Mouse (Mus musculus) forebrain, embryonic 15.5 days (tissue): ENCODE measurements around the gene Gtdc1. TPM values are rescaled to one million over a fixed set of nuclear protein-coding genes. Genes with fewer than 3 reads are reported as not detected.

ENCODE experiments used
- ATAC-seq: fragments of 200-750 bp; cut with Nextera tagmentation; replicated peaks from 2 replicates; pipeline ENCODE4 v1.8.0; 2017; ENCODE audit warnings: mild to moderate bottlenecking, moderate TSS enrichment, moderate library complexity
- H3K27ac ChIP-seq: fragments of 300-500 bp; sonication (generic); replicated peaks from 2 replicates; pipeline ENCODE4 v1.5.1; 2015; ENCODE audit warnings: mild to moderate bottlenecking, inconsistent platforms
- H3K27me3 ChIP-seq: fragments of 300-500 bp; sonication (generic); 2 replicates; pipeline ENCODE4 v1.6.1; 2015; ENCODE audit warnings: inconsistent platforms
- H3K36me3 ChIP-seq: fragments of 300-500 bp; sonication (generic); 2 replicates; pipeline ENCODE4 v1.6.1; 2015; ENCODE audit warnings: mild to moderate bottlenecking, inconsistent platforms
- H3K4me1 ChIP-seq: fragments of 300-500 bp; sonication (generic); 2 replicates; pipeline ENCODE4 v1.6.1; 2015; ENCODE audit warnings: inconsistent platforms
- H3K4me2 ChIP-seq: fragments of 300-500 bp; sonication (generic); replicated peaks from 2 replicates; pipeline ENCODE4 v1.6.1; 2015; ENCODE audit warnings: mild to moderate bottlenecking, inconsistent platforms
- H3K4me3 ChIP-seq: fragments of 300-500 bp; sonication (generic); 2 replicates; pipeline ENCODE4 v1.5.1; 2015; ENCODE audit warnings: mild to moderate bottlenecking, inconsistent platforms
- H3K9ac ChIP-seq: fragments of 300-500 bp; sonication (generic); replicated peaks from 2 replicates; pipeline ENCODE4 v1.6.1; 2015; ENCODE audit warnings: mild to moderate bottlenecking, inconsistent platforms
- H3K9me3 ChIP-seq: fragments of 300-500 bp; sonication (generic); 2 replicates; pipeline ENCODE4 v1.6.1; 2016; ENCODE audit warnings: inconsistent platforms
- WGBS: fragments of 180-500 bp; shearing (Covaris S2); methylation state at CpG from one replicate; pipeline ENCODE4 v1.1.7; 2015; ENCODE audit warnings: mixed read lengths; 5-methylcytosine and 5-hydroxymethylcytosine counted together
- polyA plus RNA-seq: library from polyadenylated mRNA; unstranded; fragments of >200 nt; fragmentation: Nextera tagmentation; extraction: Ambion mirVana; gene quantifications from 2 replicates; pipeline ENCODE4 v1.2.1, GENCODE M21; 2015

The Gtdc1 gene
- polyA plus RNA-seq, 1 experiment from 2014 or later: 35.9 TPM

GRCm38 (mm10) chr2:44920471-44920870 lies 7.0 kb downstream of the Gtdc1 start:
- WGBS: 89% methylated on average over 3 of the region's 3 CpGs
- Histone ChIP-seq H3K9ac (no peak overlapping the region), H3K36me3 (no peaks in the 10 kb centered on the region), H3K27me3 (no peaks in the 10 kb centered on the region), H3K4me1 (peaks cover under 1% of the 10 kb centered on the region), H3K9me3 (no peaks in the 10 kb centered on the region), H3K4me3 (no peak overlapping the region), H3K27ac (no peak overlapping the region), H3K4me2 (no peak overlapping the region)
- no peak for ATAC-seq

GRCm38 (mm10) chr2:44919326-44919725 lies 8.1 kb downstream of the Gtdc1 start:
- no peak for ATAC-seq
- no peaks in the 10 kb centered on the region for H3K4me1 ChIP-seq
- no peaks in the 10 kb centered on the region for H3K27me3 ChIP-seq
- H3K36me3 ChIP-seq: no peaks in the 10 kb centered on the region
- no peak overlapping the region for H3K9ac ChIP-seq
- H3K27ac ChIP-seq: no peak overlapping the region
- H3K4me2 ChIP-seq: no peak overlapping the region
- H3K4me3 ChIP-seq: no peak overlapping the region
- no peaks in the 10 kb centered on the region for H3K9me3 ChIP-seq
- WGBS: 82% methylated on average over 1 of the region's 1 CpGs

GRCm38 (mm10) chr2:44918737-44919136 lies 8.7 kb downstream of the Gtdc1 start:
- H3K4me1 ChIP-seq: no peaks in the 10 kb centered on the region
- H3K9me3 ChIP-seq: no peaks in the 10 kb centered on the region
- H3K4me3 ChIP-seq: no peak overlapping the region
- H3K4me2 ChIP-seq: no peak overlapping the region
- H3K27me3 ChIP-seq: no peaks in the 10 kb centered on the region
- no peaks in the 10 kb centered on the region for H3K36me3 ChIP-seq
- 94% methylated on average over 2 of the region's 2 CpGs for WGBS
- no peak for ATAC-seq
- H3K27ac ChIP-seq: no peak overlapping the region
- no peak overlapping the region for H3K9ac ChIP-seq

DNA sequence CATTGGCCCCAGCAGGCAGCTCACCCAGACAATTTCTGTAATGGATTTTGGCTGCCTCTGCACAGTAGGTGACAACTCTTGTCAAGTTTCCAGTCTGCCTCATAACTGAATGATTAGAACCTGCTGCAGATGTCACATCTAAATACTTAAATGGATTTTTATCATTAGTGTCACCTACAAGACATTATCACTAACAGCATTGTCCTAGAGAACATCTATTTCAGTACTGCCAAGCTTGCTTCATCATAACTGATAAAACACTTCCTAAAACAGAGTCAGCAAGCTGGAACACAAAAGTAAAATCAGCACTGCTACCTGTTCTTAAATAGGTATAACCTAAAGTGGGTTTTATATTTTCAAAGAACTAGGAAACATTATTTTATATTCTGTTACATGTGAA lies 11.2 kb downstream of the Gtdc1 start:
- no peak overlapping the region for H3K4me2 ChIP-seq
- no peak for ATAC-seq

GRCm38 (mm10) chr2:44897801-44898200 lies 29.7 kb downstream of the Gtdc1 start:
- Histone ChIP-seq H3K4me3 (no peak overlapping the region), H3K27ac (no peak overlapping the region), H3K36me3 (no peaks in the 10 kb centered on the region), H3K9me3 (no peaks in the 10 kb centered on the region), H3K4me1 (no peaks in the 10 kb centered on the region), H3K9ac (no peak overlapping the region), H3K27me3 (no peaks in the 10 kb centered on the region), H3K4me2 (no peak overlapping the region)
- ATAC-seq: no peak
- 98% methylated on average over 1 of the region's 1 CpGs for WGBS

More for the DNA sequence above, 11.2 kb downstream of the Gtdc1 start:
- H3K9ac ChIP-seq: no peak overlapping the region
- no peaks in the 10 kb centered on the region for H3K27me3 ChIP-seq
- H3K27ac ChIP-seq: no peak overlapping the region
- no peaks in the 10 kb centered on the region for H3K9me3 ChIP-seq
- no peaks in the 10 kb centered on the region for H3K4me1 ChIP-seq
- H3K4me3 ChIP-seq: no peak overlapping the region
- H3K36me3 ChIP-seq: no peaks in the 10 kb centered on the region

- ATAC-seq: no peak
- Histone ChIP-seq H3K27me3 (no peaks in the 10 kb centered on the region), H3K9me3 (no peaks in the 10 kb centered on the region), H3K4me2 (no peak overlapping the region), H3K9ac (no peak overlapping the region), H3K36me3 (no peaks in the 10 kb centered on the region), H3K4me3 (no peak overlapping the region), H3K27ac (no peak overlapping the region), H3K4me1 (0 out of 2 replicates have a peak, but pooled peaks cover 3% of the 10 kb centered on the region)
- WGBS: 46% methylated on average over 2 of the region's 2 CpGs
Measured at GRCm38 (mm10) chr2:44873718-44874117, 53.7 kb downstream of the Gtdc1 start.

- Histone ChIP-seq H3K27ac (no peak overlapping the region), H3K27me3 (no peaks in the 10 kb centered on the region), H3K4me1 (no peaks in the 10 kb centered on the region), H3K36me3 (no peaks in the 10 kb centered on the region), H3K9me3 (no peaks in the 10 kb centered on the region), H3K4me3 (no peak overlapping the region), H3K4me2 (no peak overlapping the region), H3K9ac (no peak overlapping the region)
- ATAC-seq: no peak
Measured at GRCm38 (mm10) chr2:44864726-44865125, 62.7 kb downstream of the Gtdc1 start.

- no peak for ATAC-seq
- Histone ChIP-seq H3K9ac (no peak overlapping the region), H3K27me3 (no peaks in the 10 kb centered on the region), H3K4me2 (no peak overlapping the region), H3K9me3 (no peaks in the 10 kb centered on the region), H3K36me3 (peaks cover 10% of the 10 kb centered on the region), H3K4me3 (no peak overlapping the region), H3K4me1 (no peaks in the 10 kb centered on the region), H3K27ac (no peak overlapping the region)
- WGBS: 40% methylated on average over 2 of the region's 2 CpGs
Measured at GRCm38 (mm10) chr2:44854475-44854874, 73.0 kb downstream of the Gtdc1 start.

- Histone ChIP-seq H3K27me3 (no peaks in the 10 kb centered on the region), H3K36me3 (peaks cover 10% of the 10 kb centered on the region), H3K4me3 (no peak overlapping the region), H3K4me1 (no peaks in the 10 kb centered on the region), H3K4me2 (no peak overlapping the region), H3K9ac (no peak overlapping the region), H3K9me3 (no peaks in the 10 kb centered on the region), H3K27ac (no peak overlapping the region)
- no peak for ATAC-seq
Measured at GRCm38 (mm10) chr2:44849666-44850065, 77.8 kb downstream of the Gtdc1 start.

- Histone ChIP-seq H3K9me3 (no peaks in the 10 kb centered on the region), H3K4me2 (no peak overlapping the region), H3K4me1 (no peaks in the 10 kb centered on the region), H3K4me3 (no peak overlapping the region), H3K27me3 (no peaks in the 10 kb centered on the region), H3K36me3 (peaks cover 10% of the 10 kb centered on the region), H3K9ac (no peak overlapping the region), H3K27ac (no peak overlapping the region)
- ATAC-seq: no peak
- 79% methylated on average over 1 of the region's 1 CpGs for WGBS
Measured at GRCm38 (mm10) chr2:44848156-44848555, 79.3 kb downstream of the Gtdc1 start.

GRCm38 (mm10) chr2:44845424-44845823 lies 82.0 kb downstream of the Gtdc1 start:
- H3K9ac ChIP-seq: no peak overlapping the region
- no peaks in the 10 kb centered on the region for H3K9me3 ChIP-seq
- 92% methylated on average over 4 of the region's 4 CpGs for WGBS
- H3K4me2 ChIP-seq: no peak overlapping the region
- H3K4me1 ChIP-seq: no peaks in the 10 kb centered on the region
- no peak overlapping the region for H3K27ac ChIP-seq
- no peaks in the 10 kb centered on the region for H3K27me3 ChIP-seq
- no peak overlapping the region for H3K4me3 ChIP-seq
- H3K36me3 ChIP-seq: no peaks in the 10 kb centered on the region
- no peak for ATAC-seq

DNA sequence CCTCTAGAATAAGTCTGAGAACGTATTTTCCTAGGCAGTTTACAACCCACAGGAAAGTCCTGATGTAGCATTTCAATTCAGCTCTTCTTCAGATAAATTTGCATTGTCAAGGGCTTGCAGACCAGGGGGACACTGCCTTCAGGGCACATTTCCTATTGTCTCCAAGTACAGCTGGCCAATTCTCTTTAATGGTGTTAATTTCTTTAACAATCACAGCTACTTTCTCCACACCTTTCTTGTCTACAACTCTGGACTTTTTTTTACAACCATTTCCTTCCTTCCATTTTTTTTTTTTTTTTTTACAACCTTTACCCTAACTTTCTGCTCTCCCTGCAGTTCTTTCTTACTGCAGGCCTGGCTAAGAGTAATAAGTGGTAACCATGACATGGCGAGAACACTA lies 97.7 kb downstream of the Gtdc1 start:
- 88% methylated on average over 2 of the region's 2 CpGs for WGBS
- no peak overlapping the region for H3K27ac ChIP-seq
- H3K27me3 ChIP-seq: no peaks in the 10 kb centered on the region
- H3K4me1 ChIP-seq: no peaks in the 10 kb centered on the region
- ATAC-seq: no peak
- H3K9me3 ChIP-seq: no peaks in the 10 kb centered on the region
- no peak overlapping the region for H3K4me2 ChIP-seq
- H3K36me3 ChIP-seq: no peaks in the 10 kb centered on the region
- H3K4me3 ChIP-seq: no peak overlapping the region
- no peak overlapping the region for H3K9ac ChIP-seq

DNA sequence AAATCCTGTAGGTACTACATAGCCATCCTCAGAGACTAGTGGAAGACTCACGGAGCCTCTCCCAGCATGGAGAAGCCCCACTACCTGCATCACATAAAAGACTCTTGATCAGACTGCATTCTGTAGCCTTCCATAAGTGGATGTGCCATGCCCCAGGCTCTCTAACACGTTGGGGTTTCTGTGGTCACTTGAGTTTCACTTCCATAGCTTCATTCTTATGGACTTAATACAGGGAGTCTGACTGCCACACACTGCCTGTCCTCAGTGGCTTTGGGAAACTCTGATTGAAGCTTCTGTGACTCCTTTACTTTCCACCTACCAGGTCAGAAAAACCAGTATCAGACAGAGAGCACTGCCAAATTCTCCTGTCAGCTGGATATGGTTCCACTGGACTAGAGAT lies 98.1 kb downstream of the Gtdc1 start:
- WGBS: 81% methylated on average over 2 of the region's 2 CpGs
- Histone ChIP-seq H3K4me1 (no peaks in the 10 kb centered on the region), H3K4me2 (no peak overlapping the region), H3K27ac (no peak overlapping the region), H3K9me3 (no peaks in the 10 kb centered on the region), H3K36me3 (no peaks in the 10 kb centered on the region), H3K4me3 (no peak overlapping the region), H3K27me3 (no peaks in the 10 kb centered on the region), H3K9ac (no peak overlapping the region)
- no peak for ATAC-seq
